ENCODE assay signal across 11 mouse cellular contexts in genomic region chr11:58092541-58092940, GRCm38 (mm10). TPM values are rescaled to one million over a fixed set of nuclear protein-coding genes. Genes with fewer than 3 reads are reported as not detected.
DNase-seq lines count a peak whose midpoint lies in the region; ATAC-seq and TF ChIP-seq lines count a peak whose summit lies in the region.
"Had no signal": no experiment of that assay in that cellular context is flagged by ENCODE, and none has a peak within 500 bp of the region (broad histone marks: within the 10 kb centered on the region; RNA-seq: fewer than 3 reads in every experiment).

No protein-coding gene starts in this region.

- no peak overlapping the region; the same call in 1 of the 2 replicates for H3K4me3 ChIP-seq in lung, embryonic 14.5 days (ENCODE audit: low read depth, low read length)
- no peak overlapping the region for H3K4me3 ChIP-seq in limb, embryonic 12.5 days (replicated peaks)
- peak overlapping the region; percentile 54 for H3K4me3 ChIP-seq in small intestine, adult 2 months (ENCODE audit: low read depth, low read length)
- H3K4me3 ChIP-seq: midbrain, embryonic 15.5 days had no signal

- peak; percentile 39 for DNase-seq in lung, embryonic 14.5 days
- DNase-seq in lung, postnatal 14 days: no peak
- DNase-seq in heart, adult 8-10 months (ENCODE audit: low spot score): peak; percentile 21
- DNase-seq in MN1 (ENCODE audit: low spot score): no peak
- DNase-seq in urinary bladder, postnatal 10 days (ENCODE audit: low spot score): no peak
- no peak for DNase-seq in kidney, adult 11 months
- DNase-seq: thymus, adult 2 months had no signal

- 0 out of 2 replicates have a peak, but pooled peaks cover under 1% of the 10 kb centered on the region for H3K27me3 ChIP-seq in lung, embryonic 14.5 days (ENCODE audit: insufficient read depth, low read length)
- H3K27me3 ChIP-seq in limb, embryonic 12.5 days: peaks cover 18% of the 10 kb centered on the region
- H3K27me3 ChIP-seq in small intestine, adult 2 months (ENCODE audit: control insufficient read depth, insufficient read depth, low read length): no peaks in the 10 kb centered on the region

- H3K36me3 ChIP-seq in lung, embryonic 14.5 days (ENCODE audit: insufficient read depth): no peaks in the 10 kb centered on the region
- H3K36me3 ChIP-seq in limb, embryonic 12.5 days: no peaks in the 10 kb centered on the region
- H3K36me3 ChIP-seq in small intestine, adult 2 months (ENCODE audit: control insufficient read depth, insufficient read depth, low read length): no peaks in the 10 kb centered on the region
- H3K36me3 ChIP-seq: midbrain, embryonic 15.5 days had no signal

- H3K27ac ChIP-seq in lung, embryonic 14.5 days (ENCODE audit: low read depth): no peak overlapping the region
- 0 out of 2 replicates have a peak overlapping the region, but pooled peaks have one; percentile 2 for H3K27ac ChIP-seq in limb, embryonic 12.5 days
- peak overlapping the region; percentile 17; the same call in 1 of the 2 replicates for H3K27ac ChIP-seq in small intestine, adult 2 months (ENCODE audit: insufficient read depth, low read depth, low read length)
- H3K27ac ChIP-seq: midbrain, embryonic 15.5 days had no signal

- 0 out of 2 replicates have a peak overlapping the region, but pooled peaks have one; percentile 11 for H3K9ac ChIP-seq in lung, embryonic 14.5 days
- no peak overlapping the region; the same call in 1 of the 2 replicates for H3K9ac ChIP-seq in limb, embryonic 12.5 days (replicated peaks)
- H3K9ac ChIP-seq: midbrain, embryonic 15.5 days had no signal

- peak overlapping the region; percentile 51 for H3K4me2 ChIP-seq in lung, embryonic 14.5 days
- peak overlapping the region; percentile 35 for H3K4me2 ChIP-seq in limb, embryonic 12.5 days
- H3K4me2 ChIP-seq: midbrain, embryonic 15.5 days had no signal

- no peak for ATAC-seq in lung, embryonic 14.5 days (ENCODE audit: insufficient read depth)
- ATAC-seq in limb, embryonic 12.5 days (ENCODE audit: insufficient number of reproducible peaks, insufficient read depth, low FRiP score, low TSS enrichment, low read depth): no peak
- ATAC-seq: midbrain, embryonic 15.5 days had no signal

- no peak for TF ChIP-seq POLR2A in small intestine, adult 2 months (IDR thresholded peaks at IDR 0.05; ENCODE audit: low read depth, low read length)

- H3K9me3 ChIP-seq in lung, embryonic 14.5 days (ENCODE audit: low read depth, low read length): no peaks in the 10 kb centered on the region
- no peaks in the 10 kb centered on the region for H3K9me3 ChIP-seq in limb, embryonic 12.5 days
- H3K9me3 ChIP-seq: midbrain, embryonic 15.5 days had no signal

- no peak for TF ChIP-seq CTCF in lung, embryonic 14.5 days (IDR thresholded peaks at IDR 0.05; ENCODE audit: low read depth)
- no peak for TF ChIP-seq CTCF in small intestine, adult 2 months (IDR thresholded peaks at IDR 0.05; ENCODE audit: extremely low read depth, insufficient read length, insufficient replicate concordance, low read depth, low read length)

- WGBS in lung, embryonic 14.5 days: 45% methylated on average over 4 of the region's 4 CpGs
- WGBS in limb, embryonic 12.5 days: 52% methylated on average over 4 of the region's 4 CpGs
- 12% methylated on average over 4 of the region's 4 CpGs for WGBS in small intestine, adult 2 months

- H3K4me1 ChIP-seq in lung, embryonic 14.5 days (ENCODE audit: insufficient read depth): no peaks in the 10 kb centered on the region
- peaks cover 9% of the 10 kb centered on the region for H3K4me1 ChIP-seq in limb, embryonic 12.5 days (replicated peaks)
- H3K4me1 ChIP-seq in small intestine, adult 2 months (ENCODE audit: control insufficient read depth, insufficient read depth, insufficient read length, low read length): peaks cover 2% of the 10 kb centered on the region; the same call in 1 of the 2 replicates

RNA-seq across cellular contexts. Expression of gene Gm12248, which starts 0.4 kb away (rescaled TPM):
- polyA plus RNA-seq in lung, embryonic 14.5 days (2014; fragmentation: Nextera tagmentation; extraction: Ambion mirVana): not detected in 2 replicates
- total RNA-seq in heart, adult 8-10 months (2022): not detected
- not detected in 2 replicates for polyA plus RNA-seq in limb, embryonic 12.5 days (2016; fragmentation: Nextera tagmentation; extraction: Ambion mirVana)
- 0.18 and 0.23 TPM in 2 replicates for polyA plus RNA-seq in small intestine, adult 2 months (2012; rRNA removed)
- polyA plus RNA-seq: frontal cortex, adult 2 months had no signal

RNA-seq across cellular contexts. Expression of gene Cnot8, which starts 11.4 kb away (rescaled TPM):
- polyA plus RNA-seq in lung, embryonic 14.5 days (2014; fragmentation: Nextera tagmentation; extraction: Ambion mirVana): 82.3 and 86.8 TPM in 2 replicates
- total RNA-seq in heart, adult 8-10 months (2022): 10 to 100 TPM; 34.2 to 36.4 (median 35.8) TPM
- polyA plus RNA-seq in limb, embryonic 12.5 days (2016; fragmentation: Nextera tagmentation; extraction: Ambion mirVana): 106 and 109 TPM in 2 replicates
- polyA plus RNA-seq in small intestine, adult 2 months (2012; rRNA removed): 15.1 and 26.6 TPM in 2 replicates

Comparison
In these comparisons a context has a peak if more than half of its experiments do, and no peak if none do; other contexts are left out.
1. DNase-seq: peak in lung, embryonic 14.5 days (single experiment) and heart, adult 8-10 months (single experiment); none in lung, postnatal 14 days (single experiment), MN1 (single experiment), urinary bladder, postnatal 10 days (single experiment) and kidney, adult 11 months (single experiment).